Mouse (Mus musculus): ENCODE data around the gene Emc6. TPM values are rescaled to one million over a fixed set of nuclear protein-coding genes. Genes with fewer than 3 reads are reported as not detected.

Emc6 gene
- polyA plus RNA-seq, 1 experiment from 2014 or later: 145 TPM

DNA sequence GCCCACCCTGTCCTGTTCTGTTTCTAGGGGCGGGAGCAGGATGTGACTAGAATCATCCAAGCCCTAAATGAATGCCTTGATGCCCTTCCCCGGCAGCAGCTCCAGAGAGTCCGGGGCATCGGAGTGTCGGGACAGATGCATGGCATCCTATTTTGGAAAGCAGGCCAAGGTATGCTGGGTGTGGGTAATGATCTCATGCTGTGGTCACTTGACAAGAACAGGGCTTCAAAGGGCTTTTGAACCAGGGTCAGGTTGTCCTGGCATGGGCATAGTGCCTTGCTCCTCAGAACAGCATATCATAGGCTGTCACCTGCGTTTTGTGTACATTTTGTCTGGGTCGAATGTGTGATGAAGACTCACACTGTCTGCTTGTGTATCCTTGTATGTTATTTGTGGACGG is 27.1 kb upstream of the Emc6 start:
- no peak overlapping the region for H3K27ac ChIP-seq (ENCODE audit: low read depth, low read length)
- H3K27me3 ChIP-seq (replicated peaks; ENCODE audit: control insufficient read depth, insufficient read depth, low read length): no peaks in the 10 kb centered on the region
- H3K4me1 ChIP-seq (ENCODE audit: control insufficient read depth, insufficient read depth, low read depth, low read length): peaks cover 5% of the 10 kb centered on the region; the same call in 1 of the 2 replicates
- WGBS: 86% methylated on average over 8 of the region's 8 CpGs
- no peak overlapping the region for H3K4me2 ChIP-seq (ENCODE audit: low read length)
- no peak for ATAC-seq
- H3K36me3 ChIP-seq (ENCODE audit: control insufficient read depth, insufficient read depth, low read length): no peaks in the 10 kb centered on the region
- no peak overlapping the region for H3K4me3 ChIP-seq (ENCODE audit: low read length)
- no peaks in the 10 kb centered on the region for H3K9me3 ChIP-seq (ENCODE audit: control insufficient read depth, low read length)
- no peak overlapping the region for H3K9ac ChIP-seq (ENCODE audit: low read depth, low read length)

DNA sequence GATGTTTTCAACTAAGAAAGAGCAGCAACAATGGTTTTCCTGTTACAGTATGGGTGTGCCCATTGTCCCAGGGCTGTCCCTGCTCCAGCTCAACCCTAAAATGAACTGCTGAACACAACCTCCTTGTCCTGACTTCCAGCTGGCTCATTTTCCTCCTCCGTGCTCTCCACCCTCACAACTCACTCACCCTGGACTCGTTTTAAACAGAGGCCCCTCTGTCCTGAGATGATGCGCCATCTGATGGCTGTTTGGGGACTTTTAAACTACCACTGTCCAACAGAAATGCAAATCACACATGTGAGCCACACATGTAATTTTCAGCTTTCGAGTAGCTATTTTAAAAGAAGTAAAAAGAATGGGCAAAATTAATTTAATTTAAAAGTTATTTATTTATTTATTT is 24.8 kb upstream of the Emc6 start:
- Histone ChIP-seq H3K36me3 (ENCODE audit: control insufficient read depth, insufficient read depth, low read length) (no peaks in the 10 kb centered on the region), H3K27me3 (replicated peaks; ENCODE audit: control insufficient read depth, insufficient read depth, low read length) (no peaks in the 10 kb centered on the region), H3K9me3 (ENCODE audit: control insufficient read depth, low read length) (no peaks in the 10 kb centered on the region), H3K4me3 (ENCODE audit: low read length) (no peak overlapping the region), H3K4me2 (ENCODE audit: low read length) (no peak overlapping the region), H3K27ac (ENCODE audit: low read depth, low read length) (no peak overlapping the region), H3K9ac (ENCODE audit: low read depth, low read length) (no peak overlapping the region), H3K4me1 (ENCODE audit: control insufficient read depth, insufficient read depth, low read depth, low read length) (peaks cover 13% of the 10 kb centered on the region)
- 38% methylated on average over 4 of the region's 4 CpGs for WGBS
- ATAC-seq: no peak

DNA sequence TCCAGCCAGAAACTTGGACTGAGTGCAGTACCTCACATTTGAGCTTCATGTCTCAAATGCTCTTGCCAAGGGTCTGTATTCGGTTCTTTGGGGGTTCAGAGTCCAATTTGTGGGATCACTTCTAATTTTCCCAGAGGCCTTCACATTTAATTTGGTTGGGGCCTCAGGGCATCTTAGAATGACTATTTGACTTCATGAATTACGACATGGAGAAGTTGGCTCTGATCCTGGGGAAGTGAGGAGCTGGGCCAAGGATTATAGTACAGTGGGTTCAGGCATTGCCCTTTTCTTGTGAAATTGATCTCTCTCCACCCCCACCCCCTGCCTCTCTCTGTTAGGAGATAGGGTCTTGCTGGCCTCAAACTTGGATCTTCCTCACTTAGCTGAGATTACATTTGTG is 24.2 kb upstream of the Emc6 start:
- WGBS: 59% methylated on average over 2 of the region's 2 CpGs
- ATAC-seq: no peak
- Histone ChIP-seq H3K27me3 (replicated peaks; ENCODE audit: control insufficient read depth, insufficient read depth, low read length) (no peaks in the 10 kb centered on the region), H3K4me2 (ENCODE audit: low read length) (no peak overlapping the region), H3K9ac (ENCODE audit: low read depth, low read length) (no peak overlapping the region), H3K4me1 (ENCODE audit: control insufficient read depth, insufficient read depth, low read depth, low read length) (peaks cover 13% of the 10 kb centered on the region), H3K4me3 (ENCODE audit: low read length) (no peak overlapping the region), H3K9me3 (ENCODE audit: control insufficient read depth, low read length) (no peaks in the 10 kb centered on the region), H3K36me3 (ENCODE audit: control insufficient read depth, insufficient read depth, low read length) (no peaks in the 10 kb centered on the region), H3K27ac (ENCODE audit: low read depth, low read length) (no peak overlapping the region)

DNA sequence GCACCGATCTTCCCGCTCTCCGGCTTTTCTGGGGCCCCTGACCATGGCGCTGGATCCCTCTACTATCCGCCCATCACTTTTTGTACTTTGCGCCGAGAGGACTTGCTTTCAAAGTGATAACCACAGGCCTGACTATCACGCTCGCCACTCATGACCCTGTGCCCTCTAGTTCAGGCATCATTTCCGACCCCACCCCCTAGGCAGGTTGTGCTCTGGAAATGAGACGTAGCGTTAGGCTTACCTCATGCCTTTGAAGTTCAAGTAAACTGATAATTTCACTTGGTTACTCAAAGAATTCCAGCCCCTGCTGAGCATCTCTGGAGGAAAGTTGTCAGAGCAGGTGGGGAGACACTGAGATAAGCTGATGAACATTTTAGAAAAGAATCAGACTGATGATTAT is 23.0 kb upstream of the Emc6 start:
- 6% methylated on average over 12 of the region's 12 CpGs for WGBS
- no peak overlapping the region for H3K27ac ChIP-seq (ENCODE audit: low read depth, low read length)

DNA sequence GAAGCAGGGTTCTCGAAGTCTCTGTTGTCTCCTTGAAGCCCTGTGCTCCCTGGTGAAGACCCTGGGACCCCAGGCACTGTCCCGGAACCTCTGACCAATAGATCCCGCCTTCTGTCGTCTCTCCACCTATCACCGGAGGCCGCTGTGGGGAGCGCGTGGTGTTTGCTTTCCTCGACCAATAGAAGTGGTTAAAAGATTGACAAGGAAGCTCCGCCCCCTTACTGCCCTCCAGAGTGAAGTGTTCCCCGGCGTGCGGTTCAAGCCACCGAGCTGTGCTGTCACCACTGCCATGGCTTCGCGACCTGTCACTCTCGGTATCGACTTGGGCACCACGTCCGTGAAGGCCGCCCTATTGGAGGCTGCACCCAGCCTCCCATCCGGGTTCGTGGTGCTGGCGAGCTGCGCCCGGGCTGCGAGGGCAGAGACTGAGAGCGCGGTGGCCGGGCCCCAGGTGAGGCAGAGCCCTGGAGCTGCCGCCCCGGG is 22.4 kb upstream of the Emc6 start, which contains the start of gene Shpk:
Gene Shpk, plus strand, starts transcription at position 231 of the 483 bp plus-strand sequence.
- H3K27me3 ChIP-seq (replicated peaks; ENCODE audit: control insufficient read depth, insufficient read depth, low read length): no peaks in the 10 kb centered on the region
- peak; percentile 98 for ATAC-seq
- H3K4me1 ChIP-seq (ENCODE audit: control insufficient read depth, insufficient read depth, low read depth, low read length): peaks cover 13% of the 10 kb centered on the region
- H3K4me3 ChIP-seq (ENCODE audit: low read length): peak within 1 kb of the TSS; percentile 64
- H3K9me3 ChIP-seq (ENCODE audit: control insufficient read depth, low read length): no peaks in the 10 kb centered on the region
- 0% methylated on average over 32 of the region's 32 CpGs for WGBS
- H3K9ac ChIP-seq (ENCODE audit: low read depth, low read length): peak within 1 kb of the TSS; percentile 78
- H3K36me3 ChIP-seq (ENCODE audit: control insufficient read depth, insufficient read depth, low read length): no peaks in the 10 kb centered on the region
- H3K4me2 ChIP-seq (ENCODE audit: low read length): peak within 1 kb of the TSS; percentile 89
- peak within 1 kb of the TSS; percentile 67 for H3K27ac ChIP-seq (ENCODE audit: low read depth, low read length)

More for the DNA sequence above, 23.0 kb upstream of the Emc6 start:
- no peak; the same call in 1 of the 2 replicates for ATAC-seq
- Histone ChIP-seq H3K9me3 (ENCODE audit: control insufficient read depth, low read length) (no peaks in the 10 kb centered on the region), H3K36me3 (ENCODE audit: control insufficient read depth, insufficient read depth, low read length) (no peaks in the 10 kb centered on the region), H3K4me2 (ENCODE audit: low read length) (peak overlapping the region; percentile 89), H3K4me1 (ENCODE audit: control insufficient read depth, insufficient read depth, low read depth, low read length) (peaks cover 13% of the 10 kb centered on the region), H3K9ac (ENCODE audit: low read depth, low read length) (peak overlapping the region; percentile 78), H3K4me3 (ENCODE audit: low read length) (peak overlapping the region; percentile 64), H3K27me3 (replicated peaks; ENCODE audit: control insufficient read depth, insufficient read depth, low read length) (no peaks in the 10 kb centered on the region)

DNA sequence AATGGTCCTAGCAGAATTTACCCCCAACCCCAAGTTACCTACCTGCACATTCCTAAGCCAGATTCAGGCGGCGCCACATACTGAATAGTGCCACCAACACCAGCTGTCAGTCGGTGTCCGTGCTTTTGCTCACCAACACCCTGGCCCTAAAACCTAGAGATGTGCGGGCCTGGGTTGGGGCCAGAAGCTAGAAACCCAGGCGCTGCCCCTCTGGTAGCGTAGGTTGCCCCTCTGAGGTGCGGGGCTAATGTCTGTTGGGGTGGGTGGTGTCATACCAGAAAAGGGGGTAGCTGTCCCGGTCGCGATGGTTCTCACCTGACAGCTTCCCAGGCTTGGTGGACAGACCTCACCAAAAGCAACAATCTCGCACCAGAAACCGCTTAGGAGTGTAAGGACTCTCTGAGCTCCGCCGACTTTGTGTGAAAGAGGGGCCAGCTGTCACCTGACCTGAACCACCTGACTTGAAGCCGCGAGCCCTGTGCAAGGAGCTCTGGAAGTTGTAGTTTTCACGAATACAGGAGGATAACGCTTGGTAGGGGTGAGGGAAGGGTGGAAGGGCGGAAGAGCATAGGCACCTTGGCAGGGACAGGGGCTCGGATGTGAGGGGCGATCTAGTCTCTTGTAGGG is 21.9 kb upstream of the Emc6 start, which contains the start of gene Ctns:
Gene Ctns, minus strand, starts transcription at position 440 of the 627 bp plus-strand sequence.
- Histone ChIP-seq H3K4me3 (ENCODE audit: low read length) (peak within 1 kb of the TSS; percentile 64), H3K4me1 (ENCODE audit: control insufficient read depth, insufficient read depth, low read depth, low read length) (peaks cover 13% of the 10 kb centered on the region), H3K36me3 (ENCODE audit: control insufficient read depth, insufficient read depth, low read length) (no peaks in the 10 kb centered on the region), H3K4me2 (ENCODE audit: low read length) (peak within 1 kb of the TSS; percentile 89), H3K9ac (ENCODE audit: low read depth, low read length) (peak within 1 kb of the TSS; percentile 78), H3K9me3 (ENCODE audit: control insufficient read depth, low read length) (no peaks in the 10 kb centered on the region), H3K27ac (ENCODE audit: low read depth, low read length) (peak within 1 kb of the TSS; percentile 67), H3K27me3 (replicated peaks; ENCODE audit: control insufficient read depth, insufficient read depth, low read length) (no peaks in the 10 kb centered on the region)
- WGBS: 1% methylated on average over 22 of the region's 22 CpGs
- ATAC-seq: peak; percentile 98

DNA sequence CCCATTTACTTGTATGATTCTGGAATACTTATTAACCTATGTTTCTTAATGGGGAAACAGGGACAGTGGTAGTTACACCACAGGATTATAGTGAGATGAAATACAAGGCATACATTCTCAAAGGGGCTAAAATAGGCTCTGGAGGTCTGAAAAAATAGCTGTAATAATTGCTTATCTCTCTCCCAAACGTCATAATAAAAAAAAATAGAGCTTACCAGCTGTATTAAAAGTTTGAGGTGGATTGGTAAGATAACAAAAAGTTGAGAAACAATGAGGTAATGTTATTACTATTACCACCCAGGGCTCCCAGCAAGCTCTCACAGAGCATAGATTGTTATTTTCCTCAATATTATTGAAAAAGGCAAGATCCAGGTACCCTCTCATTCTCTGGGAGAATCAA is 21.4 kb upstream of the Emc6 start:
- Histone ChIP-seq H3K4me1 (ENCODE audit: control insufficient read depth, insufficient read depth, low read depth, low read length) (peaks cover 13% of the 10 kb centered on the region), H3K27ac (ENCODE audit: low read depth, low read length) (no peak overlapping the region; the same call in 1 of the 2 replicates), H3K9ac (ENCODE audit: low read depth, low read length) (peak overlapping the region; percentile 78), H3K4me3 (ENCODE audit: low read length) (peak overlapping the region; percentile 64), H3K4me2 (ENCODE audit: low read length) (peak overlapping the region; percentile 89), H3K36me3 (ENCODE audit: control insufficient read depth, insufficient read depth, low read length) (no peaks in the 10 kb centered on the region), H3K9me3 (ENCODE audit: control insufficient read depth, low read length) (no peaks in the 10 kb centered on the region), H3K27me3 (replicated peaks; ENCODE audit: control insufficient read depth, insufficient read depth, low read length) (no peaks in the 10 kb centered on the region)
- no peak for ATAC-seq
- WGBS: 2% methylated on average over 1 of the region's 1 CpGs

DNA sequence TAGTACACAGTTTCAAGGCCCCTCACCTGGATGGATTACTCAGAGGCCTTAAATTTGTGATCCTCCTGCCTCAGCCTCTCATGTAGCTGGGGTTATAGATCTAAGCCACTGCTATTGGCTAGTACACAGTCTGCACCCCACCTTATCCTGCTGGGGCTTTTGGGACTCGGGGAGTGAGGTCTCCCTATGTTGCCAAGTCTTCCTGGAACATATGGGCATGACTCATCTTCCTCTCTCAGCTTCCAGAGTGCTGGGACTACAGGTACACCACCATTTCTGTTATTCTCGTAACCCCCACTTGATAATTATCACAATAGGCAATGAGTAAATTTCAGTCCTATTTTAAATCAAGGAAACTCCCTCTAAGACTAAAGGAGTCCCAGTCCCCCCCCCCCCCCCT is 17.6 kb upstream of the Emc6 start:
- Histone ChIP-seq H3K4me3 (ENCODE audit: low read length) (no peak overlapping the region), H3K4me2 (ENCODE audit: low read length) (no peak overlapping the region), H3K27me3 (replicated peaks; ENCODE audit: control insufficient read depth, insufficient read depth, low read length) (no peaks in the 10 kb centered on the region), H3K9ac (ENCODE audit: low read depth, low read length) (no peak overlapping the region), H3K4me1 (ENCODE audit: control insufficient read depth, insufficient read depth, low read depth, low read length) (peaks cover 7% of the 10 kb centered on the region), H3K27ac (ENCODE audit: low read depth, low read length) (no peak overlapping the region), H3K9me3 (ENCODE audit: control insufficient read depth, low read length) (no peaks in the 10 kb centered on the region), H3K36me3 (ENCODE audit: control insufficient read depth, insufficient read depth, low read length) (0 out of 2 replicates have a peak, but pooled peaks cover 10% of the 10 kb centered on the region)
- no peak for ATAC-seq
- WGBS: 81% methylated on average over 2 of the region's 2 CpGs

DNA sequence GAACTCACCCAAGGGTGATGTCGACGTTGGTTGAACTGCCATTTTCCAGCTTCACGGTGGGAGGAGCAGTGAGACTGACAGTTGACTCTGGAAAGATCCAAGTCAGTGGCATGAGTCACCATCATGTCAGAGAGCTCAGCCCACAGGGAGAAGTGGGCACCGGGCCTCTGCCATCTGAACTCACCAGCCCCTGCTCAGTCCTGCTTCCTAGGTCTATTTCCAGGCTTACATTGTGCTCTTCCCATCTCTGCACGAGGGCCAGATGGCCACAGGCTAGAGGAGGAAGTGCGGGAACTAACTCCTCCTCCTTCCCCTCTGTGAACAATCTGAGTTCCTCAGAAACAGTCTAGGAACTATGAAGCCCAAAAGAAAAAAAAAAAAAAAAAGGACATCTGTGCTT is 16.2 kb upstream of the Emc6 start:
- 80% methylated on average over 6 of the region's 6 CpGs for WGBS
- Histone ChIP-seq H3K4me2 (ENCODE audit: low read length) (no peak overlapping the region), H3K9me3 (ENCODE audit: control insufficient read depth, low read length) (no peaks in the 10 kb centered on the region)

More for the DNA sequence above, 16.2 kb upstream of the Emc6 start:
- Histone ChIP-seq H3K9ac (ENCODE audit: low read depth, low read length) (no peak overlapping the region), H3K27ac (ENCODE audit: low read depth, low read length) (no peak overlapping the region), H3K4me1 (ENCODE audit: control insufficient read depth, insufficient read depth, low read depth, low read length) (peaks cover 4% of the 10 kb centered on the region), H3K36me3 (ENCODE audit: control insufficient read depth, insufficient read depth, low read length) (peaks cover 13% of the 10 kb centered on the region; the same call in 1 of the 2 replicates), H3K27me3 (replicated peaks; ENCODE audit: control insufficient read depth, insufficient read depth, low read length) (no peaks in the 10 kb centered on the region), H3K4me3 (ENCODE audit: low read length) (no peak overlapping the region)
- no peak for ATAC-seq

Measured in hindbrain, embryonic 16.5 days (tissue).